Mouse (Mus musculus) embryo, embryonic 10.5 days (tissue): ENCODE measurements at regions not wholly inside any gene's neighbourhood (a gene's known extent, or its start where the extent isn't known, plus 50 kb on each side); places are given as distances from the start of the nearest gene placed in this dataset.
"Not testable (repeated sequence)": the region's sequence is repeated elsewhere in the genome, so short reads cannot be mapped to it uniquely, and the experiment has no call there.

Source experiments
- DNase-seq: peaks from one replicate; pipeline ENCODE4 v3.0.0-alpha.2; 2015; ENCODE audit warnings: low spot score

DNA sequence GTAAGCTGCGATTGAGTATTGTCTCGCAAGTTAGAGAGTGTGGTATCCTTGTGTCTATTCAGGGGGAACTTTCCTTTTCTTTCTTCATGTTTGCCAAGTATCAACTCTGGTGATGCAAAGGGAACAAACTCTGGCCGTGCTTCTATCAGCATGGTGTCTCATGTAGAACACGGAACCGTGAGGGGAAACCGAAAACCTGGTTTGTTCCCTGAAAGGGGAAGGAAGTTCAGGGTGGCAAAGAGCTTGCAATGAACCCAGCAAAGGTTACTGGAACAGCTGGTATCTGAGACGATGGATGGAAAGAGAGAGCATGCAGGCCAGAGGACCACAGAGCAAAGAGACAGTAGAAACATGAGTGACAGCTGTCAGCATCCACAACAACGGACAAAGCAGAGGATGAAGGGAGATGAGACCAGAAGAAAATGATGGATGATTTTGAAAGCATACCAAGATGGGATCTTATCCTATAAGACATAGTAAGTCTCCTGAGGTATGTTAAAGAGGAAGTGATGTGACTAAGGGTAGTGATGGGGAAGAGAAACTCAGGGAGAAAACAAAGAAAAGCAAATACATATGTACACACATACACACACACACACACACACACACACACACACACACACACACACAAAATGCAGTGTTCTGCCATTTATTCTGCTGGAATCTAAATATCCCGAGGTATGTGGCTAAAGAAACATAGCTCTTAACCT, 199.8 kb upstream of the Peli2 start:
- DNase-seq, result no peak

- DNase-seq, result no peak
Observed at GRCm38 (mm10) chr14:47921811-47922277, 198.8 kb upstream of the Peli2 start.

- no peak for DNase-seq
Observed at GRCm38 (mm10) chr14:47926416-47926815, 194.2 kb upstream of the Peli2 start.

DNA sequence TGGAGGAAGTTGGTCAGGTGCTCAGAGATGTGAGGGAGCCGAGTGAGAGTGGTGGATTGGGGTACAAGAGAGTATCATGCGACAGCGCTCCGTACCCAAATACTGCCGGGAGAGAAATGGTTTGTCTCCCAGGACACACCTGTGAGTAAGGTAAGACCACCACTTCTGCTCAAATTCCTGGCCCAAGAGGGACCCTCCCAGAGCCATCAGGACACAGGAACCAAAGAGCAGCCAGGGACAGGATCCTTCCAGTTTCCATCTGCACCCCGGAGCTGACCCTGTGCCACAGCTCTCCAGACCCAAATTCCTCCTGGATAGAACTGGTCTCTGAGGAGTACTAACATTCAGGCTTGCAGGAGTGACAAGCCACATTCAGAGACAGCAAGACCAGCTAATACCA, 185.2 kb upstream of the Peli2 start:
- no peak for DNase-seq

- DNase-seq, result no peak
Observed at GRCm38 (mm10) chr14:47937081-47937651, 183.5 kb upstream of the Peli2 start.

DNA sequence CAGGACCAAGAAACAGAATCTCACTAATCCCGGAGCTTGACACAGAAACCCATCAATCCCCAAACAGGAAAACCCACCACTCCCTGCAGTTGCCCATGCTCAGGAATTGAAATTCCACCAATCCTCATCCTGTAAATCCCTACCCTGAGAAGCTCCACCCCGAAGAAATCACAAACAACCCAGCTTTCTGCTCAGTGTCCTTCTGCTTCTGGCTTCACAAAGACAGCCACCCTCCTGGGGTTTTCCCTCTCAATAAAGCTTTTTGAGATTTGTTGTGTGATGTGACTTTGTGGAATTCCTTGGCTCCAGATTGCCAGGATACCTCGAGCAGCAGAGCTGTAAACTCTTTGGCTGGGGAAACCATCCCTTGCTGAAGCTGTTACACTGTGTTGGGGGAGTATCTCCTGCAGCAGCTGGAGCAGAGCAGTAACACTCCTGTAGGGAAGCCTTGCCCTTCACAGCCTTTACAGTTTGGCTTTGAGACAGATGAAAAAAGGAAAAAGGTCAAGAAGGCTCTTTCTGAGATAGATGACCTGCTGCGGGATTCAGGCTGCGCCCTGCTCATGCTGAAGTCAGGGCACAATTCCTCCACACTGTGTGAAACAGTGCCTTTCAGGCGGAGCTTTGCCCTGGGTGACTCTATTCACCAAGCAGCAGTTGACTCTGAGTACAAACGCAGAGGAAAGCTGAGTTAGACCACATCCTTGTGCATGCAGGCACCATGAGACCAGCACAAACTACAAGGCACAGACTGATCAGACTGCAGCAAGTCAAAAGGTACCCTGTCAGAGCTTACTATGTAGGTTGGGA, 180.6 kb upstream of the Peli2 start:
- DNase-seq, result no peak

GRCm38 (mm10) chr14:47942671-47943070, 178.0 kb upstream of the Peli2 start:
- no peak for DNase-seq

GRCm38 (mm10) chr14:47944595-47944994, 176.0 kb upstream of the Peli2 start:
- DNase-seq, result no peak

GRCm38 (mm10) chr14:47951041-47951440, 169.6 kb upstream of the Peli2 start:
- no peak for DNase-seq

DNA sequence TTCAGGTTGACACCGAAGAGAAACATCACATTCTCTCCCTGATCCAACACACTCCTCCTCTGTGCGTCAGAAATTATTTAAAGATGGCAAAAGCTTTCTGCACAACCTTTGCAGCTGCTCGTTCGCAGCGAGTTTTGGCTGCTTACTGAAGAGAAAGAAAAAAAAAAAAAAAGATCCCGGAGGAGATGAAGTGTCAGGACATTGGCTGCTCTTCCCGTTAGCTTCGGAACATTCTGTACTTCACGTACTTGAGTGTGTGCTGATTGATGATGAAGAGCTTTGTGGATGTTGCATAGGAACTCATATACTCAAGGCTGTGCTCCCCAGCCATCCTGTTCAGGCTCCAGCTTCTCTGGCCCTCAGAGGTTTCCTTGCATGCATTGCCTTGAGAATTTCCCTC, 162.5 kb upstream of the Peli2 start:
- no peak for DNase-seq

GRCm38 (mm10) chr14:47959366-47960280, 161.0 kb upstream of the Peli2 start:
- no peak for DNase-seq

DNA sequence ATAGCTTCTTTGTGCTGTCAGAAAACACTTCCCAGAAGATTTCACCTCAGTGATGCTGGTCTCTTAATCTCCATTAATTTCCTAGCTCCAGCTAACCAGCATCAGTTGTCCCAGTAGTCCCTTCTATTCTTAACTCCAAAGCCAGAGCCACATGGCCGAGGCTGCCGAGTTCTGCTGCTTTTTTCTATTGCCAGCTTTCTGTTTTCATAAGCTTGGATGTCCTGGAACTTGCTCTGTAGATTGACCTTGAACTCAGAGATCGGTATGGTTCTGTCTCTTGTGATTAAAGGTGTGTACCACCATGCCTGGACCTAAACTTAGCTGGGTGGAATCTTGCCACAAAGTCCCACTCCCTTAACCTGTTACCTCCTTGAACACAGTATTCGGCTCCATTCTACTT, 155.8 kb upstream of the Peli2 start:
- not testable (repeated sequence) for DNase-seq

DNA sequence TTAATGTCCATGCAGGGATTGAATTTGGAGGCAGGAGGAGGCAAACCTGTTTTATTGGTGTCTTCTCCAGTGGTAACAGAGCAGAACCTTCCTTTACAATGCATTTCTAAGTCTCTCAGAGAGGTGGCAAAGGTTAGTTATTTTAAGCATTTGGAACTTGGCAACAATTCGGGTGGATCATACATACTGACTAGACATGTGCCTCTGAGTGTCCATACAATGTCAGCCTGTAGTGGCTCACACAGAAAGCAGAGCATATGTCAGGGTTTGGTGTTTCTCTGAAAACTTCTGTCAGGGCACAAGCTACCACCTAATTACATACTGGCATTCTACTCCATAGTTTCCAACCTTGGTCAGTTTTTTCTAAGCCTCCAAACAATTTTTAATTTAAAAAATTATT, 150.8 kb upstream of the Peli2 start:
- DNase-seq, result no peak

GRCm38 (mm10) chr14:47973161-47973560, 147.5 kb upstream of the Peli2 start:
- DNase-seq, result not testable (repeated sequence)

GRCm38 (mm10) chr14:47982993-47983740, 137.5 kb upstream of the Peli2 start:
- DNase-seq, result no peak

GRCm38 (mm10) chr14:47986483-47986882, 134.1 kb upstream of the Peli2 start:
- peak; percentile 45 for DNase-seq

DNA sequence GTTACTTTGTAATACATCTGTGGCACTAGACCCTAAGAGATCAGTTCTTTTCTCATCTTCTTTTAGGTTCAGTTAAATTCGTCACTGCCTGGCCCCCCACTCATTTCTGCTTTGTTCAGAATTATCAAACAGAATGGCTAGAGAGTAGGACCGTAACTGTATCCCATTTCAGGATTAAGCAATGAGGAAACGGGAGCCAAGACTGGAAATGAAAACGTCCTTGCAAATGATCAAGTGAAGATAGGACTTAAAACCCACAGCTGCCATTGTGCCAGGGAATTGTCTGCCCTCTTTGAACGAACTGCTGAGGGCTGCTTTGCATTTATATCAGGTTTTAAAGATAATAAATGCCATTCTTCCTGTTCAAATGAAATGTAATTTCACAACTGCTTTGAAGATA, 133.7 kb upstream of the Peli2 start:
- no peak for DNase-seq

- DNase-seq, result no peak
Observed at GRCm38 (mm10) chr14:47987392-47988075, 133.1 kb upstream of the Peli2 start.

DNA sequence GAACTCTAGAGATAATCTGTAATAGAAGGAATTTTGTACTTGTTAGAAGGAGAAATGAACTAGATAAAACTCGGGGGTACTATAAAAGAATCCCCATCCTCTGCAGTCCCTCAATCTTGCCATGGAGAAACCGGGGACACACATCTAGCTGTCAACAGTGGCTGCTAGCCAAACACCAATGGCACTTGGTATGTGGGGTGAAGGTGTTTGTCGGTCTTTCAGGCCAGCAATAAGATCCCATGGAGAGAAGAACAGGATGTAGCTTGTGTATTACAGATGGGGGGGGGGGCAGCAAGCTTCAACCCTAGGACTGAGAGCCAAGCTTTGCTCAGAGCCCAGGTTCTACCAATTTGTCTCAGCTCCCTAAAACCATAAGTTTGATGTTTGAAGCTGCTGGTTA, 132.5 kb upstream of the Peli2 start:
- no peak for DNase-seq

- no peak for DNase-seq
Observed at GRCm38 (mm10) chr14:47989315-47989714, 131.3 kb upstream of the Peli2 start.

- no peak for DNase-seq
Observed at GRCm38 (mm10) chr14:47990716-47991115, 129.9 kb upstream of the Peli2 start.
